Comparison of ENCODE assay signal across 8 mouse cellular contexts in genomic region chr3:127837154-127837865, GRCm38 (mm10). TPM values are rescaled to one million over a fixed set of nuclear protein-coding genes. Genes with fewer than 3 reads are reported as not detected.
DNase-seq lines count a peak whose midpoint lies in the region; ATAC-seq and TF ChIP-seq lines count a peak whose summit lies in the region.

Ap1ar (minus strand) TSS chr3:127837523.

- H3K9me3 ChIP-seq in embryonic facial prominence, embryonic 14.5 days (ENCODE audit: control insufficient read depth, low read length), result no peaks in the 10 kb centered on the region
- H3K9me3 ChIP-seq in limb, embryonic 14.5 days (ENCODE audit: control insufficient read depth, low read length), result no peaks in the 10 kb centered on the region
- H3K9me3 ChIP-seq in midbrain, postnatal 0 days (ENCODE audit: low read length), result no peaks in the 10 kb centered on the region

- H3K4me2 ChIP-seq in embryonic facial prominence, embryonic 14.5 days (ENCODE audit: low read depth, low read length), result peak within 1 kb of the TSS; percentile 61
- H3K4me2 ChIP-seq in limb, embryonic 14.5 days (replicated peaks; ENCODE audit: low read depth, low read length, severe bottlenecking), result peak within 1 kb of the TSS; percentile 55
- peak within 1 kb of the TSS; percentile 78 for H3K4me2 ChIP-seq in midbrain, postnatal 0 days (ENCODE audit: low read depth, low read length, poor library complexity, severe bottlenecking)

- peak within 1 kb of the TSS; percentile 92 for H3K9ac ChIP-seq in embryonic facial prominence, embryonic 14.5 days (ENCODE audit: low read depth, low read length)
- peak within 1 kb of the TSS; percentile 85 for H3K9ac ChIP-seq in limb, embryonic 14.5 days (ENCODE audit: low read depth, low read length, severe bottlenecking)
- H3K9ac ChIP-seq in midbrain, postnatal 0 days (replicated peaks; ENCODE audit: low read length, poor library complexity, severe bottlenecking), result peak within 1 kb of the TSS; percentile 94

- ATAC-seq in embryonic facial prominence, embryonic 14.5 days (ENCODE audit: low read depth), result peak; percentile 96
- peak; percentile 98 for ATAC-seq in limb, embryonic 14.5 days (ENCODE audit: low FRiP score, low read depth)
- ATAC-seq in midbrain, postnatal 0 days (ENCODE audit: low FRiP score), result peak; percentile 97

- peaks cover 16% of the 10 kb centered on the region for H3K4me1 ChIP-seq in embryonic facial prominence, embryonic 14.5 days (ENCODE audit: control insufficient read depth, insufficient read depth, low read length)
- peaks cover 15% of the 10 kb centered on the region for H3K4me1 ChIP-seq in limb, embryonic 14.5 days (ENCODE audit: control insufficient read depth, insufficient read depth, low read length)
- peaks cover 7% of the 10 kb centered on the region for H3K4me1 ChIP-seq in midbrain, postnatal 0 days (ENCODE audit: insufficient read depth, low read length)

- DNase-seq in 3T3-L1 (ENCODE audit: low read depth, low spot score), result peak; percentile 94
- peak; percentile 87 to 90 for DNase-seq in adrenal gland, postnatal 4 days (ENCODE audit: low spot score in 2 of 2)
- DNase-seq in embryonic facial prominence, embryonic 14.5 days (ENCODE audit: low spot score), result peak; percentile 98
- peak; percentile 95 for DNase-seq in heart, adult 8-10 months (ENCODE audit: low spot score)
- DNase-seq in kidney, adult 9 months, result peak; percentile 97
- DNase-seq in limb, embryonic 14.5 days (ENCODE audit: low spot score), result peak; percentile 96
- DNase-seq in midbrain, postnatal 0 days (ENCODE audit: low spot score), result peak; percentile 98
- peak; percentile 93 to 94 for DNase-seq in spleen, postnatal 14 days (ENCODE audit: low spot score in 2 of 2)

- TF ChIP-seq POLR2A in limb, embryonic 14.5 days (IDR thresholded peaks at IDR 0.05; ENCODE audit: borderline replicate concordance, extremely low read depth, insufficient read depth, insufficient read length), result peak; percentile 72; the same call in 1 of the 2 replicates

- H3K27ac ChIP-seq in embryonic facial prominence, embryonic 14.5 days (replicated peaks; ENCODE audit: low read depth, low read length), result peak within 1 kb of the TSS; percentile 90
- peak within 1 kb of the TSS; percentile 77 for H3K27ac ChIP-seq in limb, embryonic 14.5 days (replicated peaks; ENCODE audit: low read depth, low read length)
- peak within 1 kb of the TSS; percentile 80 for H3K27ac ChIP-seq in midbrain, postnatal 0 days (ENCODE audit: low read depth, low read length)

- under 1% methylated on average over 21 of the region's 89 CpGs for WGBS in embryonic facial prominence, embryonic 14.5 days
- WGBS in limb, embryonic 14.5 days, result under 1% methylated on average over 55 of the region's 89 CpGs
- WGBS in midbrain, postnatal 0 days, result under 1% methylated on average over 67 of the region's 89 CpGs

- no peaks in the 10 kb centered on the region for H3K36me3 ChIP-seq in embryonic facial prominence, embryonic 14.5 days (ENCODE audit: control insufficient read depth, insufficient read depth, low read length)
- no peaks in the 10 kb centered on the region; the same call in 1 of the 2 replicates for H3K36me3 ChIP-seq in limb, embryonic 14.5 days (ENCODE audit: control insufficient read depth, insufficient read depth, low read length)
- no peaks in the 10 kb centered on the region for H3K36me3 ChIP-seq in midbrain, postnatal 0 days (ENCODE audit: insufficient read depth, low read length)

- H3K4me3 ChIP-seq in embryonic facial prominence, embryonic 14.5 days (ENCODE audit: low read depth, low read length), result peak within 1 kb of the TSS; percentile 93
- peak within 1 kb of the TSS; percentile 83 for H3K4me3 ChIP-seq in limb, embryonic 14.5 days (replicated peaks; ENCODE audit: low read length)
- peak within 1 kb of the TSS; percentile 91 for H3K4me3 ChIP-seq in midbrain, postnatal 0 days (ENCODE audit: low read depth, low read length)

- peak; percentile 82 for TF ChIP-seq CTCF in midbrain, postnatal 0 days (IDR thresholded peaks at IDR 0.05)

- H3K27me3 ChIP-seq in embryonic facial prominence, embryonic 14.5 days (replicated peaks; ENCODE audit: control insufficient read depth, insufficient read depth, low read length), result no peaks in the 10 kb centered on the region
- H3K27me3 ChIP-seq in limb, embryonic 14.5 days (ENCODE audit: control insufficient read depth, insufficient read depth, low read length), result no peaks in the 10 kb centered on the region
- H3K27me3 ChIP-seq in midbrain, postnatal 0 days (ENCODE audit: insufficient read depth, low read length), result no peaks in the 10 kb centered on the region

RNA-seq across cellular contexts. Expression of gene Ap1ar, which starts in this region (rescaled TPM):
- total RNA-seq in adrenal gland, postnatal 4 days (2021), result 10 to 100 TPM; 31.3 to 40.7 TPM
- 36.2 and 40.9 TPM in 2 replicates for polyA plus RNA-seq in embryonic facial prominence, embryonic 14.5 days (2014; fragmentation: Nextera tagmentation; extraction: Ambion mirVana)
- 10 to 100 TPM; 19.0 to 22.9 (median 20.3) TPM for total RNA-seq in heart, adult 8-10 months (2022)
- 38.2 and 39.0 TPM in 2 replicates for polyA plus RNA-seq in limb, embryonic 14.5 days (2012; rRNA removed)
- 43.1 and 50.6 TPM in 2 replicates for polyA plus RNA-seq in limb, embryonic 14.5 days (2014; fragmentation: Nextera tagmentation; extraction: Ambion mirVana)
- total RNA-seq in midbrain, postnatal 0 days (2014; rRNA removed), result 111 and 119 TPM in 2 replicates
- polyA plus RNA-seq in midbrain, postnatal 0 days (2015; fragmentation: Nextera tagmentation; extraction: Ambion mirVana), result 71.2 and 78.6 TPM in 2 replicates

Comparison
In these comparisons a context has a peak if more than half of its experiments do, and no peak if none do; other contexts are left out.
1. Peak in every context shown above with its lines: DNase-seq, ATAC-seq, H3K4me3 ChIP-seq and H3K27ac ChIP-seq.